In the genomic region with DNA sequence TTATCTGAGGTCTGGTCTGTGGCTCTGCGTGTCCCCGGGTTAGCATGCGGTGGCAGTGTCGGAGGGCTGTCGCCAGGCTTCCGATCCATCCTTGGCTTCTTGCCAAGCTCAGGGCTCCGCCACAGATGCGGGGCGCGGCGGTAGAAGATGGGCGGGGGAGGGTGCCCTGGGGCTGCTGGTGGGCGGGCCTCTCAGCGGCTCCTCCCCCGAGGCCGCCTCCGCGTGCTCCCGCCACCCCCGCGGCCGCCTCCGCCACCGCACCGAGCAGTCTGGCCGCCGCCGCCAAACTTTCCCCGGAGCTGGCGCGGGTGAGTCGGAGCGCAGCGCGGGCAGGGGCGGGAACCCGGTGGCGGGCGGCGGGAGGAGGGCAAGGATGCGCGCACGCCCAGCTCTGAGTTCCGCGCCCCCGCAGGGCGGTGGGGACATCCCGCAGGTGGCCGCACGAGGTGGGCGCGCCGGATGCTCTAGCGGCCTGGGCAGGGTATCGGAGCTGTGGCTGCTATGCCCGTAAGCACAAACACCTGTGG, we compare ENCODE assay signal across 8 mouse cellular contexts. TPM values are rescaled to one million over a fixed set of nuclear protein-coding genes. Genes with fewer than 3 reads are reported as not detected.
DNase-seq lines count a peak whose midpoint lies in the region; ATAC-seq lines count a peak whose summit lies in the region.

Gene Hrh1 (plus strand): TSS at position 246 of the 527 bp plus-strand sequence.

- no peak within 1 kb of the TSS for H3K27ac ChIP-seq in forebrain, embryonic 12.5 days
- no peak within 1 kb of the TSS for H3K27ac ChIP-seq in hindbrain, embryonic 11.5 days (ENCODE audit: low read depth, low read length)
- H3K27ac ChIP-seq in limb, embryonic 12.5 days: no peak within 1 kb of the TSS
- H3K27ac ChIP-seq in midbrain, embryonic 13.5 days: no peak within 1 kb of the TSS

- H3K4me2 ChIP-seq in forebrain, embryonic 12.5 days: peak within 1 kb of the TSS; percentile 99
- peak within 1 kb of the TSS; percentile 95 for H3K4me2 ChIP-seq in hindbrain, embryonic 11.5 days (replicated peaks; ENCODE audit: low read depth, low read length)
- H3K4me2 ChIP-seq in limb, embryonic 12.5 days: peak within 1 kb of the TSS; percentile 97
- peak within 1 kb of the TSS; percentile 86 for H3K4me2 ChIP-seq in midbrain, embryonic 13.5 days (replicated peaks)

- peak; percentile 49 to 78 for DNase-seq in adrenal gland, adult (ENCODE audit: inconsistent age in 2 of 2, low spot score in 1 of 2)
- DNase-seq in adrenal gland, adult 8-10 months: no peak
- peak; percentile 50 to 70 for DNase-seq in adrenal gland, postnatal 36 days
- DNase-seq in hindbrain, embryonic 11.5 days (ENCODE audit: low spot score): peak; percentile 80
- DNase-seq in thymus, postnatal 0 days (ENCODE audit: low spot score): peak; percentile 13

- ATAC-seq in forebrain, embryonic 12.5 days (ENCODE audit: low FRiP score): peak; percentile 80
- ATAC-seq in hindbrain, embryonic 11.5 days (ENCODE audit: low FRiP score): peak; percentile 80
- ATAC-seq in limb, embryonic 12.5 days (ENCODE audit: insufficient number of reproducible peaks, insufficient read depth, low FRiP score, low TSS enrichment, low read depth): no peak
- ATAC-seq in midbrain, embryonic 13.5 days: peak; percentile 55

- H3K4me3 ChIP-seq in forebrain, embryonic 12.5 days (replicated peaks): peak within 1 kb of the TSS; percentile 59
- peak within 1 kb of the TSS; percentile 55 for H3K4me3 ChIP-seq in hindbrain, embryonic 11.5 days (ENCODE audit: low read depth, low read length)
- peak within 1 kb of the TSS; percentile 55 for H3K4me3 ChIP-seq in limb, embryonic 12.5 days (replicated peaks)
- peak within 1 kb of the TSS; percentile 46 for H3K4me3 ChIP-seq in midbrain, embryonic 13.5 days (replicated peaks)

- H3K36me3 ChIP-seq in forebrain, embryonic 12.5 days (replicated peaks): no peaks in the 10 kb centered on the region
- H3K36me3 ChIP-seq in hindbrain, embryonic 11.5 days (ENCODE audit: control insufficient read depth, insufficient read depth, low read length): no peaks in the 10 kb centered on the region
- no peaks in the 10 kb centered on the region for H3K36me3 ChIP-seq in limb, embryonic 12.5 days
- no peaks in the 10 kb centered on the region for H3K36me3 ChIP-seq in midbrain, embryonic 13.5 days

- H3K9me3 ChIP-seq in forebrain, embryonic 12.5 days: 0 out of 2 replicates have a peak, but pooled peaks cover 6% of the 10 kb centered on the region
- H3K9me3 ChIP-seq in hindbrain, embryonic 11.5 days (ENCODE audit: control insufficient read depth, low read length): no peaks in the 10 kb centered on the region
- H3K9me3 ChIP-seq in limb, embryonic 12.5 days: peaks cover 8% of the 10 kb centered on the region
- H3K9me3 ChIP-seq in midbrain, embryonic 13.5 days: no peaks in the 10 kb centered on the region

- peaks cover 71% of the 10 kb centered on the region for H3K27me3 ChIP-seq in forebrain, embryonic 12.5 days
- peaks cover 37% of the 10 kb centered on the region for H3K27me3 ChIP-seq in hindbrain, embryonic 11.5 days (ENCODE audit: control insufficient read depth, insufficient read depth, low read length)
- peaks cover 89% of the 10 kb centered on the region for H3K27me3 ChIP-seq in limb, embryonic 12.5 days
- peaks cover 63% of the 10 kb centered on the region for H3K27me3 ChIP-seq in midbrain, embryonic 13.5 days

- H3K9ac ChIP-seq in forebrain, embryonic 12.5 days: peak within 1 kb of the TSS; percentile 50
- H3K9ac ChIP-seq in hindbrain, embryonic 11.5 days (ENCODE audit: low read depth, low read length): peak within 1 kb of the TSS; percentile 52
- peak within 1 kb of the TSS; percentile 54 for H3K9ac ChIP-seq in limb, embryonic 12.5 days (replicated peaks)
- peak within 1 kb of the TSS; percentile 53 for H3K9ac ChIP-seq in midbrain, embryonic 13.5 days (replicated peaks)

- peaks cover 25% of the 10 kb centered on the region for H3K4me1 ChIP-seq in forebrain, embryonic 12.5 days
- peaks cover 2% of the 10 kb centered on the region; the same call in 1 of the 2 replicates for H3K4me1 ChIP-seq in hindbrain, embryonic 11.5 days (replicated peaks; ENCODE audit: control insufficient read depth, insufficient read depth, low read length)
- peaks cover 9% of the 10 kb centered on the region for H3K4me1 ChIP-seq in limb, embryonic 12.5 days (replicated peaks)
- H3K4me1 ChIP-seq in midbrain, embryonic 13.5 days (replicated peaks): peaks cover 34% of the 10 kb centered on the region

- WGBS in forebrain, embryonic 12.5 days: under 1% methylated on average over 53 of the region's 56 CpGs
- under 1% methylated on average over 29 of the region's 56 CpGs for WGBS in hindbrain, embryonic 11.5 days
- under 1% methylated on average over 52 of the region's 56 CpGs for WGBS in limb, embryonic 12.5 days
- WGBS in midbrain, embryonic 13.5 days: under 1% methylated on average over 51 of the region's 56 CpGs

RNA-seq across cellular contexts. Expression of gene Hrh1, which starts in this region (rescaled TPM):
- total RNA-seq in adrenal gland, adult 8-10 months (2022): 1 to 10 TPM; 1.0 to 2.7 (median 2.3) TPM
- total RNA-seq in adrenal gland, postnatal 36 days (2021): 1 to 10 TPM in 1 of 2 experiments, under 1 TPM in 1; 0.56 to 1.9 TPM
- polyA plus RNA-seq in forebrain, embryonic 12.5 days (2016; fragmentation: Nextera tagmentation; extraction: Ambion mirVana): 0.15 and 0.23 TPM in 2 replicates
- polyA plus RNA-seq in hindbrain, embryonic 11.5 days (2014; fragmentation: Nextera tagmentation; extraction: Ambion mirVana): 0.08 and 0.35 TPM in 2 replicates
- 0.11 TPM in 1 of 2 replicates, not detected in the other for polyA plus RNA-seq in limb, embryonic 12.5 days (2016; fragmentation: Nextera tagmentation; extraction: Ambion mirVana)
- polyA plus RNA-seq in midbrain, embryonic 13.5 days (2015; fragmentation: Nextera tagmentation; extraction: Ambion mirVana): 0.35 and 0.52 TPM in 2 replicates
- polyA plus RNA-seq in thymus, postnatal 0 days (2015; fragmentation: Nextera tagmentation; extraction: Ambion mirVana): 0.10 and 0.12 TPM in 2 replicates

Comparison
In these comparisons a context has a peak if more than half of its experiments do, and no peak if none do; other contexts are left out.
1. Peak in ATAC-seq, H3K4me3 ChIP-seq, H3K9ac ChIP-seq and H3K4me2 ChIP-seq in forebrain, embryonic 12.5 days; RNA of the gene not detected or under 1 TPM.
2. Peak in DNase-seq, ATAC-seq, H3K4me3 ChIP-seq, H3K9ac ChIP-seq and H3K4me2 ChIP-seq in hindbrain, embryonic 11.5 days; RNA of the gene not detected or under 1 TPM.
3. Peak in ATAC-seq, H3K4me3 ChIP-seq, H3K9ac ChIP-seq and H3K4me2 ChIP-seq in midbrain, embryonic 13.5 days; RNA of the gene not detected or under 1 TPM.
4. Peak in DNase-seq in thymus, postnatal 0 days; RNA of the gene not detected or under 1 TPM.